Mouse (Mus musculus) kidney, adult 18-20 months (tissue): Measurements from ENCODE around the gene Shisa4.

Source experiments
- DNase-seq: peaks from one replicate; pipeline ENCODE4 v3.0.0; 2021

Shisa4 gene

DNA sequence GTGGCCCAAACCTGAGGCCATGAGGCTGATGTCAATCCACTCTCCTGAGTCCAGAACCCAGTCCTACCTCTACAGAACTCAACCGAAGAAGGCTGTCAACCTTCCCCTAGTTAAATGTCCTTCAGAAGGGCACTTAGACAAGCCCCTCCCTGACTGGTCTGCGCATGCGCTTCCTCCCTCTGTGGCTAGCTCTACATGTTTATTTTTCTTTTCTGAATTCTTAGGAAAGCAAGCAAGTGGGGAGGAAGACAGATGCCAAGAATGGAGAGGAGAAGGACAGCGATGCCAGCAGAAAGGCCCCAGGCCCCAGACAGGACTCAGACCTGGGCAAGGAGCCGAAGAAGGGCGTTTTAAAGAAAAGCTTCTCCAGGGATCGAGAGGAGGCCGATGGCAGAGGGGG is 11.6 kb downstream of the Shisa4 start:
- no peak for DNase-seq

DNA sequence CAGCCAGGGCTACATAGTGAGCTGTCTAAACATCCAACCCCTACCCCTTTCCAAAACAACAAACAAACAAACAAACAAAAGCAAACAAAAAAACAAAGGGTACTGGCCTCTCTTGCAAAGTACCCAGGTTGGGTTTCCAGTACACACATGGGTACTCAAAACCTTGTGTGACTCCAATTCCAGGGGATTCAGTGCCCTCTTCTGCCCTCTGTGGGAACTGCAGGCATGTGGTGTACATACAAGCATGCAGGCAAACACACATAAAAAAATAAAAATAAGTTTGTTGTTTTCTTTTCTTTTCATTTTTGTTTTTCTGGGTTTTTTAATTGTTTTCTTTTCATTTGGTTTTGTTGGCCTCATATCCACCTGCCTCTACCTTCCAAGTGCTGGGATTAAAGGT is 12.9 kb downstream of the Shisa4 start:
- DNase-seq: no peak

DNA sequence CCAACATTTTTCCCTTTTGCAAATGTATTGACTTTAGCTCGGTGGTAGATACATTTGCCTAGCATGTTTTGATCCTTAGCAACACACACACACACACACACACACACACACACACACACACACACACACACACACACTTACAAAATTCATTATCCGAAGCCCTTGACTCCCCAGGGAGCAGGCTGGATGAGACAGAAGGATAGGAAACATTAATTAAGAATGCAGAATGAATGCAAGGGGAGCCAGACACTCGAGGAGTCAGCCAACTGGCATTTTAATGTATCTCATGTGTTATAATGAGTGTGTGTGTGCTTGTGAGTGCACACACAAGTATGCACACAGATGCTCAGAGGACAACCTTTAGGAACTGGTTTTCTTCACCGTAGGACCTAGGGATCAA is 13.5 kb downstream of the Shisa4 start:
- no peak for DNase-seq

DNA sequence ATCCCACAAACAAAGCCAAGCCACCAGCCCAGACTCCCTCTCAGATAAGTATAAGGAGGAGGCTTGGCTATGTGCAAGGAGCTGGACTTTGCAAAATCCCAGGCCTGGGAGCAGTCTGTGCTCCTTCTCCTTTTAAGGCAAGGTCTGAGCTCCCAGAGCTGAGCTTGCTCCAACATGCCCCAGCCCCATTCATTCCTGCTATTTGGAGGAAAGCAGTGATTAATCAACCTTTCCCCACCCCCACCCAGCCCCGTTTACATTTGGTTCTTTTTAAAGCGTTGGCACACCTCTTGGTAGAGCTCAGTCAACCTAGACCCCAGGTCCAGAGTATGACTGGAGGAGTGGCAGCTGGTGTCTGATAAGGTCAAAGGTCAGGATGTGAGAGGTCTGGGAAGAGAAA is 16.0 kb downstream of the Shisa4 start:
- no peak for DNase-seq

DNA sequence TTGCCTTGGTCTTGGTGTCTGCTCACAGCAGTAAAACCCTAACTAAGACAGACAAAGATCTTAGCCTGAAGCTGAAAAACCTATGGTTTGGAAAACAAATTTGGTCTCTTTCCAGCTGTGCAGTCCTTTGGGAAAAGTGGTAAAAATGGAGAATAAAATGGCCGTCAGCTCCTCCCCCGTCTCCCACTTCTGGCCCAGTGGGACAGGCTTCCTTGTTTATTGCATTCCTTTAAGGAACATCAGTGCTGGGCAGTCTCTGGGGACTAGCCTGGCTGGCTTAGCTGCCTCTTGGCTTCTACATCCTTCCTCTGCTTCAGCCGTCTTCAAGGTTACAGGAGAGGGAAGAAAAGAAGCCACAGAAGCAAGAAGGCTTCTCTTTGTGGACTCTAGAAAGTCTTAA is 23.1 kb downstream of the Shisa4 start:
- peak; percentile 24 for DNase-seq

DNA sequence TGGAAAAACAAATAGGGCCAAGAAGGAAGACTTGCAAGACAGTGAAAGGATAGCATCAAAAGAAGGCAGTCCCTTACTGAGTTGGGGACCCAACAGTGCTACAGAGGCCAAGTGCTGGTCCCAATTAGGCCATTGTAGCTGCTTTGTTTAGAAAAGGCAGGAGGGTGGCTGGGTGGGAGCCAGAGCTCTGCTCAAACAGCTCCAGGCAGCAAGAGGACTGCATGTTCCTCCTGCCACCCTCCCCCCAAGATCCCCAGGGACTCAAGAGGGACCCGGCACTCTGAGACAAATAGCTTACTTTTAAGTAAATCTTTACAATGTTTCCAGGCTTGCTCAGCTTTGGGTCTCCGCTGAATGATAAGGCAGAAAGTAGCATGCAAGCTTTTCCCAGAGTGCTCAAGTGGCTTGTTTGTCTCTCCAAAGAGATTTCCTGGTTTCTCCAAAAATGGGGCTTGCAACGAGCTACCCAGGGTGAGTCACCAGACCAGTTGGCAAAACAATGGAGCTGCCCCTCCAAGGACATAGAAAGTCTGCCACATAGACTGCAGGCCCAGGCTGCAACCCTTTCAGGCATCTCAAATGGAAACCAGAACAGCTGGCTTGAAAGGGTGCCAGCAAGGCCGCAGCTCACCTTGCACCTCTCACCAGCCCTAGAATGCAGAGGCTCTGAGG is 27.4 kb downstream of the Shisa4 start:
- DNase-seq: peak; percentile 26

DNA sequence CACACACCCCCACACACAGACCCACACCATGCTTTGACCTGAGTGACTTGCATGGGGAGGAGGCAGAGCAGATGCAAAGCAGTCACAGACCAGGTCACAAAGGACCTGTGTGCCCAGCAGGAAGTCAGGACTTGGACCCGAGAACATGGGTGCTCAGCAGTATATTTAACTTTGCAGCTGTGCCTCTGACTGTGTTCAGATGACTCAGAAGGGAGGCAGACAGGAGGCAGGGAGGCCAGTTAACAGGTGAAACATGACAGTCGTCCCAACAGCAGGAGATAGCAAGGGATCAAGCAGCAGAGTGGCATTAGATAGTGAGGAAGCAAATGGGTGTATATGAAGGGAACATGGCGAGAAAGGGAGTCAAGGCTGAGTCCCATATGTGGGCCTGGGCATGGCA is 28.1 kb downstream of the Shisa4 start:
- DNase-seq: no peak

DNA sequence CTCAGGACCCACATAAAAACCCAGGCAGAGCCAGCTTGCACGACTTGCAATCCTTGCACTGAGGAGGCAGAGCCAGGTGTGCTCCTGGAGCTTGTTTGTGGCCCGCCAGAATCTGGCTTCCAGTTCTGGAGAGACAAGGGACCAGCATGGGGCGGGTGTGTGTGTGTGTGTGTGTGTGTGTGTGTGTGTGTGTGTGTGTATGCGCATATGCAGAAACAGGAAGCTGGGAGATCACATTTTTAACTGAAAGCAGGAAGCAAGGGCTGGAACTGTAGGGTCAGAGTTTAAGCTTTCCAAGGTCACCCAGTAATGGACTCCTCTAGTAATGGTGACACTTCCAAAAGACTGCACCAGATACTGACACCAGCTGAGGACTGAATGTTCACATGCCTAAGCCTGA is 31.0 kb downstream of the Shisa4 start:
- no peak for DNase-seq

DNA sequence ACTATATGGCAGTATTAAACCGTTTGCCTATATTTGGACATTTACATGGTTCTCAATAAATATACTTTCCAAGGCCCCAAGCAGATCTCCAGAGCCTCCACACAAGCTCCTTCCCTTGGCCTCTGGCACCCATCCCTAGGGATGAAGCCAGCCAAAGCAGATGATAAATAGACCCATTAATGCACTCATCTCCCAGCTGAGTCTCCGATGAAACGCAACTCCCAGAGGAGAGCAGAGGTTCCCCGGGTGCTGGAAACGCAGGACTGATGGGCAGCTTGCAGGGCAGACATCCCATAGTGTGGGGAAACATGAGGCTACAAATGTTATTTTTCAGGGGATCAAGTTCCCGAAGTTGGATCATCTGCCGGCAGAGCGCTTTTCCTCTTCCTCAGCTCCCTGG is 33.1 kb downstream of the Shisa4 start:
- no peak for DNase-seq

DNA sequence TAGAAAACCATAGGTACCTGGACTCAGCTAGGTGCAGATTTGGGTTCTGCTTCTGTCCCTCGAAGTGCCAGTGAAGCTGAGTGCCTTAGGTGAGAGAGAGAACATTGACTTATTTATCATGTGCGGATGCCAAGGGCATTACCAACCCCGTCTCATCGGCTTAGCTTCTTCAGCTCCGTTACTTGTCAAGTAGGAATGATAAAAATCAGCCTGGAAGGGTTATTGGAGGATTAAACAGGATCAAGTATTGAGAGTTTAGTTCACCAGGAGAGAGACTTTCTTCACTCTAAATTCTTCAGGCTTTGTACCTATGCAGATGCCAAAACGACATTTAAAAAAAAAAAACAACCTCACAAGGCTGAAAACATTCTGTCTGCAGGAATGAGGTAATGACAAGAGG is 44.5 kb downstream of the Shisa4 start:
- no peak for DNase-seq

DNA sequence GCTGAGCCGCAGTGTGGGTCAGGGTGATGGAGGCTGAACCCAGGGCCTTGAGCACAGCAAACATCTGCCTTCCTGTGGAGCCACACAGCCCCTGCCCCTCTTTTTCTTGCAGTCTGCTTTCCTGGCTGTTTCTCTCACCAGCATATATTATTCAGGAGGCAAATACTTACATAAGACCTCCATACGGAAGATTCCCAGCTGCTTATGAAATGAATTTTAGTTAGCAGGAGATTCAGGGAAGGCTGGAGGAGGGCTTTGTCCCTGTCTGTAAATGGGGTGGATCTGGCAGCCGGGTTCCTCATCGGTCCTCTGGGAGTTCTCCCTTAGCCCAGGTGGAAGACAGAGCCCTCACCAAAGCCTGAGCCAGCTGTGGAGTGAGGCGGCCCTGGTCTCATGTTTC is 46.7 kb downstream of the Shisa4 start:
- DNase-seq: no peak

DNA sequence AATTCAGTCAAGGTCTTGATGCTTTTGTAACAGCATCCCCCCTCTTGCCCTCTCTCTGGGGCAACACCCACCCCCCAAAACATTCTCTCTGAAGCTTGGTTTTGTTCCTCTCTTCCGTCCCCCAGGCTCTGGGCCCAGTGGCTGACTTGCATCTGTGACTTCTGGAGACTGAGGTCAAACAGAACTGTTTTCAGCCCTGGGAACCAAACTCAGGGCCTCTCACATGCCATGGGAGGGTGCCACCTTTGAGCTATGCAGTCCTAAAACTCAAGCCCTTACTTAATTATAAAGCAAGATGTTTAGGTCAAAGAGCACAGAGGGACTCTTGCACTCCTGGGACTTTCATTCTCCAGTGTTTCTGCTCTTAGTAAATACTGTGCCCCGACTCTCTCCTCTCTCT is 49.1 kb downstream of the Shisa4 start:
- no peak for DNase-seq

DNA sequence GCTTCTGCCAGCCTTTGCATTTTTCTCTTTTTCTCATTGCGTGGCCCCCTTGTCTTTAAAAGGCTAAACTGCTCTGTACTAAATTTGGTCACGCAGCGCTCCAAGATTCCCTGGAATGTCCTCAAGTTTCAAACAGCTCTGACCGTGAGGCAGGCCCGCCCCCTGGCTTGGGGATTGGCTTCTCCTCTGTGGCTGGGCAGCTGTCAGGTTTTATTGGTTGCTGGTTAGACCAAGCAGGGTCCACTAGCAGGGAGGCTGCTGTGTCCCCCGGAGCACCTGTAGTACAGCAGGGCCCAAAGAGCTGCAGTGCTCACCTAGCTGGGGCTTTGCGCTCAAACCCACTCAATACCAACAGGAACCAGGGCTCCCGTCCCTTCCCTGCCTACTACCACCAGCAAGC is 50.5 kb downstream of the Shisa4 start, which contains the start of gene Lmod1:
Gene Lmod1 (plus strand): TSS at position 237 of the 400 bp plus-strand sequence.
- DNase-seq: peak; percentile 62

DNA sequence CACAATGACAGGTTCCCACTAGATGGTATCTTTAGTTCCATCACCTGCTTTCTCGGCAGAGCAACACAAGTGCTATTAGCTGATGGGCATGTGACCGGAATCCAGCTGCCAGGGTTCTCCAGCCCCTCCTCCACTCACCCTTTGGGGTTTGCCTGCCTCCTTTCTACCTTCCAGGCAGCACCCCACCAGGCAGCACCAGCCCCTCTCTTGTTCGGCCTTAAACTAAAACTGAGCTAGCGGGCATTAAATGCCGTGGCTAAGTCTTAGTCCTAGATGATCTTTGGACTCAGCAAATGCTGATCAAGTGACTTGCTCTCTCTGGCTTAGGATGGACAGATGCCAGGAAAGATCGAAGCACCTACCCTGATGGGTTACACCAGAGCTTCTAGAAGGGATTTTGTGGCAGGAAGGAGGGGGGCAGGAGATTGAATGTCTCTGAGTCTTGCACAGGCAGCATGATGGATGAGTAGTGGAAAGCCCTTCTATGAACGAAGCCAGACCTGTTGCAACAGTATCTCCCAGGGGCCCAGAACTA is 51.6 kb downstream of the Shisa4 start:
- peak; percentile 52 for DNase-seq
